Mouse (Mus musculus) ES-Bruce4 (cell line): Measurements from ENCODE around the gene Ctdnep1. TPM values are rescaled to one million over a fixed set of nuclear protein-coding genes. Genes with fewer than 3 reads are reported as not detected.

Experiments used
- H3K27ac ChIP-seq: 2 replicates; pipeline ENCODE4 v1.5.1; 2012; ENCODE audit warnings: low read length, inconsistent platforms; ENCODE audit not compliant: insufficient read depth
- H3K27me3 ChIP-seq: 2 replicates; pipeline ENCODE4 v1.6.1; 2012; ENCODE audit warnings: mild to moderate bottlenecking, low read length, inconsistent platforms; ENCODE audit not compliant: control insufficient read depth, poor library complexity, insufficient read depth, severe bottlenecking
- H3K36me3 ChIP-seq: 2 replicates; pipeline ENCODE4 v1.6.1; 2012; ENCODE audit warnings: inconsistent platforms, mild to moderate bottlenecking, low read length, moderate library complexity; ENCODE audit not compliant: control insufficient read depth, poor library complexity, insufficient read depth, severe bottlenecking
- H3K4me1 ChIP-seq: one replicate; pipeline ENCODE4 v1.8.1; 2011; ENCODE audit warnings: low read length; ENCODE audit not compliant: control insufficient read depth, insufficient read depth
- H3K4me3 ChIP-seq: 2 replicates; pipeline ENCODE4 v1.5.1; 2011; ENCODE audit warnings: low read depth, mild to moderate bottlenecking, low read length
- H3K9ac ChIP-seq: 2 replicates; pipeline ENCODE4 v1.6.1; 2012; ENCODE audit warnings: low read depth, mild to moderate bottlenecking, inconsistent platforms; ENCODE audit not compliant: poor library complexity, severe bottlenecking
- H3K9me3 ChIP-seq: replicated peaks from 2 replicates; pipeline ENCODE4 v1.6.1; 2012; ENCODE audit warnings: mild to moderate bottlenecking, low read length, inconsistent platforms; ENCODE audit not compliant: control insufficient read depth, poor library complexity, insufficient read depth, severe bottlenecking
- CTCF ChIP-seq: IDR thresholded peaks from one replicate; pipeline ENCODE4 v1.8.1; 2011; ENCODE audit warnings: low read depth, low read length
- EP300 ChIP-seq: IDR thresholded peaks from 2 replicates; pipeline ENCODE4 v1.6.1; 2011; ENCODE audit warnings: low read depth, low read length; ENCODE audit not compliant: insufficient read depth
- POLR2A ChIP-seq: IDR thresholded peaks from one replicate; pipeline ENCODE4 v1.8.1; 2011; ENCODE audit warnings: low read length; ENCODE audit not compliant: insufficient read depth
- polyA plus RNA-seq: library from polyadenylated mRNA; stranded (reverse); fragments of >200 nt; gene quantifications from 2 replicates; pipeline ENCODE4 v1.2.4, GENCODE M21; 2011; ENCODE audit warnings: low read depth; ENCODE audit not compliant: missing spikeins, insufficient read depth, insufficient read length

The Ctdnep1 gene
- polyA plus RNA-seq, 1 experiment: 61.9 TPM

- Histone ChIP-seq H3K36me3 (peaks cover 25% of the 10 kb centered on the region), H3K27ac (no peak overlapping the region), H3K9me3 (no peaks in the 10 kb centered on the region), H3K4me3 (peak overlapping the region; percentile 68), H3K27me3 (no peaks in the 10 kb centered on the region), H3K4me1 (no peaks in the 10 kb centered on the region), H3K9ac (peak overlapping the region; percentile 49)
- no peak for TF ChIP-seq POLR2A
- no peak for TF ChIP-seq EP300
- no peak for TF ChIP-seq CTCF
Measured at GRCm38 (mm10) chr11:69966006-69966859, 14.7 kb upstream of the Ctdnep1 start.

- H3K27me3 ChIP-seq: no peaks in the 10 kb centered on the region
- no peaks in the 10 kb centered on the region for H3K4me1 ChIP-seq
- H3K4me3 ChIP-seq: peak overlapping the region; percentile 68
- no peaks in the 10 kb centered on the region for H3K9me3 ChIP-seq
- H3K36me3 ChIP-seq: peaks cover 29% of the 10 kb centered on the region
- H3K27ac ChIP-seq: no peak overlapping the region
- peak overlapping the region; percentile 49 for H3K9ac ChIP-seq
- no peak for TF ChIP-seq EP300
- TF ChIP-seq POLR2A: no peak
- TF ChIP-seq CTCF: no peak
Measured at GRCm38 (mm10) chr11:69966860-69967517, 14.0 kb upstream of the Ctdnep1 start.

DNA sequence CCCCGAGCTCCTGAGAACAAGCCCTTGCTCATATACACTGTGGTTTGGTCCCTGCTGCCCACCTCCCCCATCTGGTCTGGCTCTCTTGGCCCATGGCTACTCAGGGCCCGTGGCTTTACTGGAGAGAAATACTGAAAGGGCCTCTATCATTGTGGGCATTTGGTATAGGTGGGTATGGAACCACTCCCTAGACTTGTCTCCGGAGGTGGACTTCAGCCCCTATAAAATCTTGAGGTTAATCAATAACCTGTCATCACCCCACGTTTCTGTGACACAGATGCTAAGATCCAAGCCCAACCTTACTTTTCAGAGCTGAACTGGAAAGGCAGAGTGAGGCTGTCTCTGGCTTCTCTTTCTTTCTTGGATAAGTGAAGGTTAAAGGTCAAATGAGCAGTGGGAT lies 12.2 kb upstream of the Ctdnep1 start:
- no peaks in the 10 kb centered on the region for H3K9me3 ChIP-seq

DNA sequence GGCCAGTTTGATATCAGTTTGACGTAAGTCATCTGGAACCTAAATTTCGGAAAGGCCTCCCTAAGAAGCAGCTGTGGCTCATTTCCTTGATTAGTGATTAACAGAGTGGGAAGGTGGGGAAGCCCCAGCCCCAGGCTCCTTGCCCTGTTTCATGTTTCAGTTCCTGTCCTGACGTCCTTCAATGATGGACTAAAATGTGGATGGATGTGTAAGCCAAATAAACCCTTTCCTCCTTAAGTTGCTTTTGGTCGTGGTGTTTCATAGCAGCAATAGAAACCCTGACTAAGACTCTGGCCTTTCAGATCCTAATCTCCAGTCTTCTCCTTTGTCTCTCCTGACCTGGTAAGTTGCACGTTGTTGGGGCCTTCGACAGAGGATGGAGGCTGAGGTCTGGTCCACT lies 10.7 kb upstream of the Ctdnep1 start:
- Histone ChIP-seq H3K9me3 (no peaks in the 10 kb centered on the region), H3K27me3 (no peaks in the 10 kb centered on the region), H3K36me3 (peaks cover 55% of the 10 kb centered on the region), H3K4me3 (no peak overlapping the region), H3K9ac (no peak overlapping the region), H3K4me1 (no peaks in the 10 kb centered on the region), H3K27ac (no peak overlapping the region)
- no peak for TF ChIP-seq CTCF
- no peak for TF ChIP-seq EP300
- no peak for TF ChIP-seq POLR2A

More for the DNA sequence above, 12.2 kb upstream of the Ctdnep1 start:
- H3K4me1 ChIP-seq: no peaks in the 10 kb centered on the region
- H3K4me3 ChIP-seq: no peak overlapping the region
- peaks cover 44% of the 10 kb centered on the region for H3K36me3 ChIP-seq
- TF ChIP-seq EP300: no peak
- no peak for TF ChIP-seq CTCF
- TF ChIP-seq POLR2A: no peak
- H3K27me3 ChIP-seq: no peaks in the 10 kb centered on the region
- no peak overlapping the region for H3K9ac ChIP-seq
- no peak overlapping the region for H3K27ac ChIP-seq

GRCm38 (mm10) chr11:69970775-69971174 lies 10.2 kb upstream of the Ctdnep1 start:
- no peaks in the 10 kb centered on the region for H3K9me3 ChIP-seq
- H3K36me3 ChIP-seq: peaks cover 61% of the 10 kb centered on the region
- no peak overlapping the region for H3K4me3 ChIP-seq
- no peak for TF ChIP-seq EP300
- TF ChIP-seq POLR2A: no peak
- TF ChIP-seq CTCF: no peak
- no peak overlapping the region for H3K9ac ChIP-seq
- H3K27ac ChIP-seq: no peak overlapping the region
- no peaks in the 10 kb centered on the region for H3K4me1 ChIP-seq
- no peaks in the 10 kb centered on the region for H3K27me3 ChIP-seq

DNA sequence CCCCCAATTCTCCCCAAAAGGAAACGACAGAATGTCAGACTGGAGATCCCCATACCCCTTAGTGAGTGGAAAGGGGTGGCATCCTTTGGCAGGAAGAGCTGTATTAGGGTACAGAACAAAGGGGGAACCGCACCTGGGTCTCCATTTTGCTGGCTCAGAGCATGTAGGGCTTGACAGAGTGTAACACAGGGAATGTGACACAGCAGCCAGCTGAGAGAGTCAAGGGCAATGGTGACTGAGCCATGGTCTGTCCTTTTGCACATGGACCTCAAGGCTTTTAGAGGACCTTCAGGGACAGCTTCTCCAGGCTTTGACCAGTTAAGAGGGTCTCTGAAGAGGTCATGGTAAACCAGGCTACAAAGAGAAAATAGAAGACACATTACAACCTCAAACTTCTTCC lies 6.0 kb upstream of the Ctdnep1 start:
- Histone ChIP-seq H3K9me3 (no peaks in the 10 kb centered on the region), H3K27me3 (no peaks in the 10 kb centered on the region), H3K4me3 (no peak overlapping the region), H3K36me3 (peaks cover 51% of the 10 kb centered on the region), H3K27ac (no peak overlapping the region), H3K4me1 (no peaks in the 10 kb centered on the region), H3K9ac (no peak overlapping the region)
- TF ChIP-seq POLR2A: no peak
- TF ChIP-seq CTCF: no peak
- TF ChIP-seq EP300: no peak
